Mouse (Mus musculus): ENCODE results near the gene Trmt61a. TPM values are rescaled to one million over a fixed set of nuclear protein-coding genes. Genes with fewer than 3 reads are reported as not detected.
"Not testable (repeated sequence)": the region's sequence is repeated elsewhere in the genome, so short reads cannot be mapped to it uniquely, and the experiment has no call there.

Gene Trmt61a
- polyA plus RNA-seq, 1 experiment from 2014 or later, result 12.7 TPM

DNA sequence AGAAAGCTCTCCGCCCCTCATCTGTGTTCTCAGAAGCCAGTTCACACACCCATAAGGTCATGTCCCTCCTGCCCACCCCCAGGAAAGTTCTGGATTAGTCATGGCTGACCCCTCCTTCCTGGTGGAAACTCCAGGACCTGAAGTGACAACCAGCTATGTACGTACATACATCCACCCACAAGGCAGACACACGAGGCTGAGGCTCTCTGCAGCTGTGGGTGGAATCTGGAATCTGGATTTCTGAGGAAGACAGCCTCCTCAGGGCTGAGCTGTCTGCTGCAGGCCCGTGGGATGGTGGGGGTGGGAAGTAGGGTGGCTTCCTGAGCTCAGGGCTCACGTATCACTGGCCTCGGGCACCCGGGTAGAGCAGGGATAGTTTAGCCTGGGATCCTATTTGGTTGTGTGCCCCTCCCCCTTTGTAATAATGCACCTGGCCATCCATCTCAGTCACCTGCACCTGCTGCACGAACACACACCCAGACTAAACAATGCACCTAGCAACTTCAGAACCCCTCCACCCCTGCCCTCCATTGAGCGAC is 23.1 kb downstream of the Trmt61a start:
- peaks cover 14% of the 10 kb centered on the region for H3K4me1 ChIP-seq (ENCODE audit: control insufficient read depth, insufficient read depth, low read length)
- 58% methylated on average over 9 of the region's 9 CpGs for WGBS
- no peak overlapping the region for H3K4me2 ChIP-seq (ENCODE audit: low read depth, low read length)
- no peak for ATAC-seq
- no peak overlapping the region for H3K4me3 ChIP-seq (ENCODE audit: low read length)
- H3K9me3 ChIP-seq (ENCODE audit: control insufficient read depth, low read length), result no peaks in the 10 kb centered on the region
- H3K27ac ChIP-seq (ENCODE audit: low read length), result no peak overlapping the region
- H3K9ac ChIP-seq (ENCODE audit: low read depth, low read length), result no peak overlapping the region
- H3K36me3 ChIP-seq (ENCODE audit: control insufficient read depth, insufficient read depth, low read length), result no peaks in the 10 kb centered on the region
- no peaks in the 10 kb centered on the region for H3K27me3 ChIP-seq (replicated peaks; ENCODE audit: control insufficient read depth, insufficient read depth, low read length)

DNA sequence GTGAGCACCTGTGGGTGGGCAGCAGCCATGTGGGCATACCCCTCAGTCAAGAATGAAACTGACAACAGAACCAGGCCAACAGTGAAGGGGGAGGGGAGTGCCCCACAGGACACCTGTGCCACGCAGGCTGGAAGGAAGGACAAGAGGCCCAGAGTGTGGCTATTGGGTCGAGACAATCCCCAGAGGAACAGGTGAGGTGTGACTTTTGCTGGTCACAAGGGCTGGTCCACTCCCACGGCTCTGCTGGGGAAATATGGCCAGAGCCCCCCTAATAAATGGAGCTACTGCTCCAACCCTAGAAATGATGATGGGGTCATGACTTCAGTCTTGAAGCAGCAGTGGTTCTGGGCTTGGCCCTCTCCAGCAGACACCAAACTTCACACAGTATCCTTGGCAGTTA is 25.4 kb downstream of the Trmt61a start:
- Histone ChIP-seq H3K4me1 (ENCODE audit: control insufficient read depth, insufficient read depth, low read length) (peaks cover 11% of the 10 kb centered on the region), H3K4me2 (ENCODE audit: low read depth, low read length) (no peak overlapping the region), H3K9ac (ENCODE audit: low read depth, low read length) (no peak overlapping the region), H3K36me3 (ENCODE audit: control insufficient read depth, insufficient read depth, low read length) (no peaks in the 10 kb centered on the region), H3K4me3 (ENCODE audit: low read length) (no peak overlapping the region), H3K27me3 (replicated peaks; ENCODE audit: control insufficient read depth, insufficient read depth, low read length) (no peaks in the 10 kb centered on the region), H3K9me3 (ENCODE audit: control insufficient read depth, low read length) (no peaks in the 10 kb centered on the region), H3K27ac (ENCODE audit: low read length) (no peak overlapping the region)
- no peak for ATAC-seq
- 74% methylated on average over 3 of the region's 3 CpGs for WGBS

DNA sequence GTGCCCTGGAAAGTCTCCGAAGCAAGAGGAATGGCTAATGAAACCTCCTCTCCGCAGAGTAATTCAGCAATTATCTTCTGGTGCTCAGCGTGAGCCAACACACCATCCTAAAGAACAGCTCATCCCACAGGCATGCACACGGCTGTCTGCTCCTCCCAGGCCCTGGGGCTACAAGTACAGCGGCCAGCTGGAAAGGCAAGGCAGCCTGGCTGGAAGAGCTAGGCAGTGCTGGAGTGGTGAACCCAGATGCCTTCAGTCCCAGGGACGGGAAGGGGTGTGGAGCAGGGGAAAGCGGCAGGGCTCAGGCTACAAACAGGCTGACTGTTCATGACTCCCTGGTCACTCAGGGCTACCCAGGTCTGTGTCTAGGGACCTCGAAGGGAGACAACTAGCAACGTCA is 26.7 kb downstream of the Trmt61a start:
- Histone ChIP-seq H3K27ac (ENCODE audit: low read length) (peak overlapping the region; percentile 44), H3K36me3 (ENCODE audit: control insufficient read depth, insufficient read depth, low read length) (peaks cover 3% of the 10 kb centered on the region; the same call in 1 of the 2 replicates), H3K4me1 (ENCODE audit: control insufficient read depth, insufficient read depth, low read length) (peaks cover 11% of the 10 kb centered on the region), H3K27me3 (replicated peaks; ENCODE audit: control insufficient read depth, insufficient read depth, low read length) (no peaks in the 10 kb centered on the region), H3K4me3 (ENCODE audit: low read length) (no peak overlapping the region), H3K4me2 (ENCODE audit: low read depth, low read length) (no peak overlapping the region), H3K9ac (ENCODE audit: low read depth, low read length) (0 out of 2 replicates have a peak overlapping the region, but pooled peaks have one; percentile 9), H3K9me3 (ENCODE audit: control insufficient read depth, low read length) (no peaks in the 10 kb centered on the region)
- peak; percentile 83 for ATAC-seq
- WGBS, result 41% methylated on average over 9 of the region's 9 CpGs

DNA sequence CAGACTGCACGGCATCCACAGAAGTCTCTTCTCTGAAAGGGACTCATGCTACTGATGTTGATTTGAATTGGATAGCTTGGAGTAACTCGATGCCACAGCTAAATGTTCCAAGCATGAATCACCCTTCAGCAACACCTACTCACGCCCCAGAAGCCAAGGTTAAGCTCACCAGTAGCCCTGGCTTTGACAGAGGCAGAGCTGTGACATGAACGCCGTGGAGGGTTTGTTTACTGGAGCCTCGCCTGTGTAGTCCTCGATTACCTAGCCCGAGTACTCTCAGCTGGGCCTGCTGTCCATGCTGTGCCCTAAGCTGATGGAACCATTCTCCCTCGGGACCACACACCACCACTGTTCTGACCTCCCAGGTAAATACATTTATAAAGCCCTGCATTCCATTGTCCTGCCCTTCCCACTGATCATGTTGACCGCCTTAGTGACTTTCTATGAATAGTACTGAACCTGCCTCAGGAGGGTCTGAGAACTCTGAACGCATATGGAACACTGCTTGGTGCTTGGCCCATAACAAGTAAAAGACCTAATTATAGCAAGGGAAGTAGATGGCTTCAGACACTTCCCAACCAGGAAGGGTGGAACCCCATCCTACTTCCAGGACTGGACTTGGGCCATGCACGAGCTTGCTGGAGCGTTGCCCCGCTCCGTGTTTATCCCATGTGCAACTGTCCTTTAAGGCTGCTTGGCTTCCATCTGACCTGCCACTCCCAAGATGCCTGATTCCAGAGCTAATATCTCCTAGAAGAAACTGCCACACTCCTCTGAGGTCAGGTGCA is 27.5 kb downstream of the Trmt61a start:
- 45% methylated on average over 15 of the region's 15 CpGs for WGBS
- no peak overlapping the region for H3K4me2 ChIP-seq (ENCODE audit: low read depth, low read length)
- H3K36me3 ChIP-seq (ENCODE audit: control insufficient read depth, insufficient read depth, low read length), result peaks cover 4% of the 10 kb centered on the region
- H3K27ac ChIP-seq (ENCODE audit: low read length), result peak overlapping the region; percentile 44
- peak; percentile 29; the same call in 1 of the 2 replicates for ATAC-seq
- peaks cover 11% of the 10 kb centered on the region for H3K4me1 ChIP-seq (ENCODE audit: control insufficient read depth, insufficient read depth, low read length)
- no peak overlapping the region for H3K4me3 ChIP-seq (ENCODE audit: low read length)
- 0 out of 2 replicates have a peak overlapping the region, but pooled peaks have one; percentile 9 for H3K9ac ChIP-seq (ENCODE audit: low read depth, low read length)
- H3K27me3 ChIP-seq (replicated peaks; ENCODE audit: control insufficient read depth, insufficient read depth, low read length), result no peaks in the 10 kb centered on the region
- H3K9me3 ChIP-seq (ENCODE audit: control insufficient read depth, low read length), result no peaks in the 10 kb centered on the region

DNA sequence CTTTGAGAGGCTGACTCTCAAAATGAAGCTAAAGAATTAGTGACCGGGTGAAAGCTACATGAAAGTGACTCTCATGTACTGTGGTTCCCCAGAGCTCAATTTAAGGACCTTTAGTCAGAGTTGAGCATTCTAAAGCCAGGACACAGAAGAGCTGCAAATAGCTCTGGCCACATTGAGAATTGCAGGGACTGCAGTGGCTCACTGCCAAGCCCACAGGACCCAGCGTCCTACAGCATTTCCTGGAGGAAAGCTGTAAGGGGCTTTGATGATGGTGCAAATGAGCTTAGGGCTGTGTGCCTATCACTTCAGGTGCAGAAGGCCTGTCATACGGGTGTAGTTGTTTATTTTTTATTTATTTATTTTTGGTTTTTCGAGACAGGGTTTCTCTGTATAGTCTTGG is 30.3 kb downstream of the Trmt61a start:
- Histone ChIP-seq H3K4me1 (ENCODE audit: control insufficient read depth, insufficient read depth, low read length) (peaks cover 20% of the 10 kb centered on the region), H3K27me3 (replicated peaks; ENCODE audit: control insufficient read depth, insufficient read depth, low read length) (no peaks in the 10 kb centered on the region), H3K9me3 (ENCODE audit: control insufficient read depth, low read length) (no peaks in the 10 kb centered on the region), H3K9ac (ENCODE audit: low read depth, low read length) (no peak overlapping the region), H3K27ac (ENCODE audit: low read length) (no peak overlapping the region), H3K4me2 (ENCODE audit: low read depth, low read length) (no peak overlapping the region), H3K4me3 (ENCODE audit: low read length) (no peak overlapping the region), H3K36me3 (ENCODE audit: control insufficient read depth, insufficient read depth, low read length) (peaks cover 10% of the 10 kb centered on the region)
- no peak for ATAC-seq
- WGBS, result 71% methylated on average over 4 of the region's 4 CpGs

DNA sequence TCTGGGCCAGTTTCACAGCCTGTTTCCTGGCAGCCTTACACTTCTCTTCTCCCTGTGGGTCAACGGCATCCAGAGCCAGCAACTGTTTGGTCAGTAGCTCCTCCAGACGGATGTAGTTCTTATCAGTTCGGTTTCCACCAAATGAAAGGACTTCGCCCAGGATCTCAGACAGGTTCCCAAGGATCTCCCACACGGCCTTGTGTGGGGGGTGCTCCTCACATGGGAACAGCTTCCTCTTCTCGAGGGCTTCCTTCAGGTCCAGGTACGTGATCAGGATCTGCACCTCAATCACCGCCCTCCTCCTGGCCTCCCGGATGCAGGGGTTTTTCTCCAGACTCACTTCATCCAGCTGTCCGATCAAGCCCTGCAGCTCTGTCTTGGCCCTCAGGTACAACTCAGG is 32.2 kb downstream of the Trmt61a start:
- no peaks in the 10 kb centered on the region for H3K9me3 ChIP-seq (ENCODE audit: control insufficient read depth, low read length)
- H3K4me2 ChIP-seq (ENCODE audit: low read depth, low read length), result no peak overlapping the region
- WGBS, result 86% methylated on average over 10 of the region's 10 CpGs
- no peak overlapping the region for H3K9ac ChIP-seq (ENCODE audit: low read depth, low read length)
- H3K27ac ChIP-seq (ENCODE audit: low read length), result no peak overlapping the region
- H3K36me3 ChIP-seq (ENCODE audit: control insufficient read depth, insufficient read depth, low read length), result peaks cover 10% of the 10 kb centered on the region
- no peak overlapping the region for H3K4me3 ChIP-seq (ENCODE audit: low read length)
- H3K4me1 ChIP-seq (ENCODE audit: control insufficient read depth, insufficient read depth, low read length), result peaks cover 26% of the 10 kb centered on the region
- ATAC-seq, result no peak
- H3K27me3 ChIP-seq (replicated peaks; ENCODE audit: control insufficient read depth, insufficient read depth, low read length), result no peaks in the 10 kb centered on the region

DNA sequence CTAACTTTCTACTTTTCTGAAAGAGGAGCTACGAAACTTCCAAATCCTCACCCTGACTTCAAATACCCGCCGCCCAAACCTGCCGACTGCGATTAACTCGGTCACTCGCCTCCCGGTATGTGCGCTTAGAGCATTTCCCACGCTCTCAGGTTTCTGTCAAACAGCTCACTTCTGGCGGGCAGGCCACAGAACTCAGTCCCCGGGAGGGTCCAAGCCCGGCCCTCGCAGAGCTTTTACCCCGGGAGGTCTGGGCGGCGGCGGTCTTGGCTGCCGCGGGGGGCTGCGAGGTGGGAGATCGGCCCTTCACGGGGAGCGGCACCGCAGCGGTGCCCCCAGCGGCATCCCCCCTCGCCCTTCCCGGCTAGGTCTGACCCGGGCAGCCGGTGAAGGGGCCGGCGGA is 34.6 kb downstream of the Trmt61a start:
- peak; percentile 34; the same call in 1 of the 2 replicates for ATAC-seq
- Histone ChIP-seq H3K4me2 (ENCODE audit: low read depth, low read length) (peak overlapping the region; percentile 74), H3K4me3 (ENCODE audit: low read length) (peak overlapping the region; percentile 99), H3K4me1 (ENCODE audit: control insufficient read depth, insufficient read depth, low read length) (peaks cover 19% of the 10 kb centered on the region), H3K27me3 (replicated peaks; ENCODE audit: control insufficient read depth, insufficient read depth, low read length) (no peaks in the 10 kb centered on the region), H3K9ac (ENCODE audit: low read depth, low read length) (peak overlapping the region; percentile 98), H3K9me3 (ENCODE audit: control insufficient read depth, low read length) (no peaks in the 10 kb centered on the region), H3K27ac (ENCODE audit: low read length) (peak overlapping the region; percentile 80), H3K36me3 (ENCODE audit: control insufficient read depth, insufficient read depth, low read length) (peaks cover 10% of the 10 kb centered on the region)
- WGBS, result under 1% methylated on average over 31 of the region's 33 CpGs

DNA sequence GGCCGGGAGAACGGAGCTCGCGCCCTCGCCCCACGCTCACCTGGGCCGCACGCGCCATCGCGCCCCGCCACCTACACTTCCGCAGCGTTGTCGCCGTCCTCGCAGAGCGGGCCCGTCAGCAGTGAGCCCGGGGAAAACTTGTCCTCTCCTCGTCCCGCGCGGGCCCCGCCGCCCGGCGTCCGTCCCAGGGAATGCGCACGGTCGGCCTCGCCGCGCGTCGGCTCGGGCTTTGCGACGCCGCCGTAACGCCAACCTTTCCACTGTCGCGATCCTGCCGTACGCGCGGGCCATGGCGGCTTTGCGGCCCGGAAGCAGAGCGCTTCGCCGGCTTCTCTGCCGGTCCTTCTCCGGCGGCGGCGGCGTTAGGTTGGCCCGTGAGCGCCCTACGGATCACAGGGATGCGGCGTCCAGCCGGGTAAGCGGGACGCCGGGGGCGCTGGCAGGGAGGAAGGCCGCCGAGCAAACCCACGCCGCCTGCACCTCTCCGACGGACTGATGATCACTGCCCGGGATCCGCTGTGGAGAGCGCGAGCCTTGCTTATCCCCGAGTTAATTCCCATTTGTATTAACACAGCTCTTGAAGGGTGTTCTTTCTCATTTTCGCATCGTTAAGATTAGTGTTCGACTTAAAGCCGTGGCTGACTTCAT is 35.2 kb downstream of the Trmt61a start, which contains the start of the genes Bag5 and Apopt1:
Gene Bag5 (minus strand): TSS at position 254 of the 648 bp plus-strand sequence.
Gene Apopt1 (plus strand): TSS at position 258 of the 648 bp plus-strand sequence.
- Histone ChIP-seq H3K9me3 (ENCODE audit: control insufficient read depth, low read length) (no peaks in the 10 kb centered on the region), H3K4me3 (ENCODE audit: low read length) (peak within 1 kb of the TSS; percentile 99), H3K4me1 (ENCODE audit: control insufficient read depth, insufficient read depth, low read length) (peaks cover 19% of the 10 kb centered on the region), H3K27me3 (replicated peaks; ENCODE audit: control insufficient read depth, insufficient read depth, low read length) (no peaks in the 10 kb centered on the region), H3K36me3 (ENCODE audit: control insufficient read depth, insufficient read depth, low read length) (peaks cover 10% of the 10 kb centered on the region), H3K4me2 (ENCODE audit: low read depth, low read length) (peak within 1 kb of the TSS; percentile 74), H3K27ac (ENCODE audit: low read length) (peak within 1 kb of the TSS; percentile 80), H3K9ac (ENCODE audit: low read depth, low read length) (peak within 1 kb of the TSS; percentile 98)
- under 1% methylated on average over 86 of the region's 86 CpGs for WGBS
- peak; percentile 96 for ATAC-seq

DNA sequence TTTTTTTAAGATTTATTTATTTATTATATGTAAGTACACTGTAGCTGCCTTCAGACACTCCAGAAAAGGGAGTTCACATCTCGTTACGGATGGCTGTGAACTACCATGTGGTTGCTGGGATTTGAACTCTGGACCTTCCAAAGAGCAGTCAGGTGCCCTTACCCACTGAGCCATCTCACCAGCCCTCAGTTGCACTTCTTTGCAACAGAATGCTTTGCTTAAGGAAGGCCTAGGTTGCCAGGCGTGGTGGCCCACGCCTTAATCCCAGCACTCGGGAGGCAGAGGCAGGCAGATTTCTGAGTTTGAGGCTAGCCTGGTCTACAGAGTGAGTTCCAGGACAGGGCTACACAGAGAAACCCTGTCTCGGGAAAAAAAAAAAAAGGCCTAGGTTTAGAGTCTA is 36.0 kb downstream of the Trmt61a start:
- not testable (repeated sequence) for H3K9ac ChIP-seq (ENCODE audit: low read depth, low read length); H3K9me3 ChIP-seq (ENCODE audit: control insufficient read depth, low read length); ATAC-seq; H3K27ac ChIP-seq (ENCODE audit: low read length); H3K36me3 ChIP-seq (ENCODE audit: control insufficient read depth, insufficient read depth, low read length); H3K27me3 ChIP-seq (replicated peaks; ENCODE audit: control insufficient read depth, insufficient read depth, low read length)
- Histone ChIP-seq H3K4me1 (ENCODE audit: control insufficient read depth, insufficient read depth, low read length) (peaks cover 19% of the 10 kb centered on the region), H3K4me2 (ENCODE audit: low read depth, low read length) (peak overlapping the region; percentile 74), H3K4me3 (ENCODE audit: low read length) (peak overlapping the region; percentile 99)
- 69% methylated on average over 6 of the region's 6 CpGs for WGBS

All from intestine, embryonic 16.5 days (tissue).